Mouse (Mus musculus) Patski (cell line): Measurements from ENCODE around the gene Chuk. TPM values are rescaled to one million over a fixed set of nuclear protein-coding genes. Genes with fewer than 3 reads are reported as not detected.
A peak's percentile ranks its signal among the peaks of the same experiment; 100 is the strongest.

Experiments
- ATAC-seq: fragments of 100-300 bp; one replicate; pipeline ENCODE4 v1.8.0; 2021
- CTCF ChIA-PET: fragments of 350-600 bp; sonication (Branson Sonifier 250); formaldehyde crosslinking; loops from one replicate; lab custom pipeline; 2022; ENCODE audit warnings: inconsistent platforms; lab: Charles Lee
- POLR2A ChIA-PET: fragments of 350-600 bp; sonication (Branson Sonifier 250); formaldehyde crosslinking; loops from one replicate; lab custom pipeline; 2022; ENCODE audit warnings: antibody characterized with exemption, inconsistent platforms; lab: Charles Lee
- DNase-seq: peaks from one replicate; pipeline ENCODE4 v3.0.0-alpha.2; 2011; ENCODE audit warnings: low read depth, low spot score
- H3K27me3 ChIP-seq: fragments of 371-371 bp; one replicate; pipeline ENCODE4 v1.5.1; 2021
- CTCF ChIP-seq: fragments of 100-300 bp; IDR thresholded peaks from one replicate; pipeline ENCODE4 v1.5.1; 2021
- in situ Hi-C: fragments of 300-500 bp; cut with MboI; formaldehyde crosslinking; loops from 3 replicates; pipeline ENCODE4 v1.11.1; 2018; ENCODE audit warnings: low pct_unique_long_range_greater_than_20kb, mixed read lengths
- polyA plus RNA-seq: library from polyadenylated mRNA; unstranded; gene quantifications from one replicate; pipeline ENCODE4 v1.2.3, GENCODE M21; 2021

Gene Chuk
- polyA plus RNA-seq, 1 experiment from 2014 or later: 62.1 TPM

- no peak for DNase-seq
These were observed 36.1 kb downstream of the Chuk start for GRCm38 (mm10) chr19:44071166-44071565.

GRCm38 (mm10) chr19:44069914-44070232, 37.4 kb downstream of the Chuk start:
- ChIA-PET POLR2A (interaction anchor here (0.6 kb wide), 1 partner anchor 27 kb away, joined by 3 read pairs; no protein-coding TSS in a partner anchor), CTCF (interaction anchor here (1.0 to 2.1 kb wide), 2 partner anchors 12 to 17 kb away, joined by 3 to 6 read pairs; no protein-coding TSS in a partner anchor)
- DNase-seq: no peak
- TF ChIP-seq CTCF: no peak
- in situ Hi-C loops: no loop called here
- no peaks in the 10 kb centered on the region for H3K27me3 ChIP-seq
- ATAC-seq: no peak

More at GRCm38 (mm10) chr19:44071166-44071565, 36.1 kb downstream of the Chuk start:
- in situ Hi-C loops: no loop called here
- ChIA-PET POLR2A (no interaction called here), CTCF (interaction anchor here (2.1 kb wide), 1 partner anchor 16 kb away, joined by 6 read pairs; no protein-coding TSS in a partner anchor)
- no peak for TF ChIP-seq CTCF
- no peaks in the 10 kb centered on the region for H3K27me3 ChIP-seq
- no peak for ATAC-seq

GRCm38 (mm10) chr19:44069121-44069913, 38.0 kb downstream of the Chuk start, which contains the start of gene Erlin1:
Gene Erlin1, minus strand, starts transcription at chr19:44069785.
- ChIA-PET CTCF (interaction anchor here (1.0 kb wide), 1 partner anchor 13 kb away, joined by 3 read pairs; no protein-coding TSS in a partner anchor), POLR2A (no interaction called here)
- no peaks in the 10 kb centered on the region for H3K27me3 ChIP-seq
- ATAC-seq (peak; percentile 66), DNase-seq (no peak)
- in situ Hi-C loops: no loop called here
- no peak for TF ChIP-seq CTCF

- H3K27me3 ChIP-seq: no peaks in the 10 kb centered on the region
- in situ Hi-C loops: no loop called here
- DNase-seq: no peak
- POLR2A ChIA-PET: no interaction called here
- TF ChIP-seq CTCF: no peak
- no peak for ATAC-seq
- CTCF ChIA-PET: no interaction called here
These were observed 39.0 kb downstream of the Chuk start for GRCm38 (mm10) chr19:44068232-44068631.

GRCm38 (mm10) chr19:44067323-44068049, 39.8 kb downstream of the Chuk start:
- no peaks in the 10 kb centered on the region for H3K27me3 ChIP-seq
- CTCF ChIA-PET: no interaction called here
- in situ Hi-C loops: no loop called here
- DNase-seq (no peak), ATAC-seq (no peak)
- POLR2A ChIA-PET: no interaction called here
- TF ChIP-seq CTCF: no peak

GRCm38 (mm10) chr19:44064734-44065133, 42.5 kb downstream of the Chuk start:
- TF ChIP-seq CTCF: no peak
- H3K27me3 ChIP-seq: no peaks in the 10 kb centered on the region
- CTCF ChIA-PET: interaction anchor here (0.9 to 1.4 kb wide), 3 partner anchors 11 to 17 kb away, joined by 3 to 6 read pairs (median 4); no protein-coding TSS in a partner anchor
- POLR2A ChIA-PET: no interaction called here
- in situ Hi-C loops: no loop called here
- ATAC-seq: no peak
- no peak for DNase-seq

- no peak for ATAC-seq
- in situ Hi-C loops: no loop called here
- no peak for DNase-seq
- H3K27me3 ChIP-seq: no peaks in the 10 kb centered on the region
- ChIA-PET CTCF (interaction anchor here (0.9 to 1.4 kb wide), 3 partner anchors 9 to 18 kb away, joined by 3 to 6 read pairs (median 3); no protein-coding TSS in a partner anchor), POLR2A (no interaction called here)
- TF ChIP-seq CTCF: no peak
These were observed 43.5 kb downstream of the Chuk start for GRCm38 (mm10) chr19:44063773-44064172.

- ChIA-PET POLR2A (no interaction called here), CTCF (no interaction called here)
- H3K27me3 ChIP-seq: no peaks in the 10 kb centered on the region
- ATAC-seq: no peak
- in situ Hi-C loops: no loop called here
- no peak for TF ChIP-seq CTCF
- no peak for DNase-seq
These were observed 47.1 kb downstream of the Chuk start for GRCm38 (mm10) chr19:44060226-44060625.

- ChIA-PET CTCF (interaction anchor here (1.5 kb wide), 1 partner anchor 8 kb away, joined by 3 read pairs; no protein-coding TSS in a partner anchor), POLR2A (no interaction called here)
- ATAC-seq: no peak
- TF ChIP-seq CTCF: no peak
- in situ Hi-C loops: no loop called here
- no peaks in the 10 kb centered on the region for H3K27me3 ChIP-seq
- no peak for DNase-seq
These were observed 52.0 kb downstream of the Chuk start for GRCm38 (mm10) chr19:44055173-44055826.

GRCm38 (mm10) chr19:44050388-44050787, 56.9 kb downstream of the Chuk start:
- CTCF ChIA-PET: interaction anchor here (1.6 kb wide), 1 partner anchor 27 kb away, joined by 3 read pairs; no protein-coding TSS in a partner anchor
- in situ Hi-C loops: no loop called here
- ATAC-seq (no peak), DNase-seq (no peak)
- no peaks in the 10 kb centered on the region for H3K27me3 ChIP-seq
- POLR2A ChIA-PET: no interaction called here
- TF ChIP-seq CTCF: no peak
